Comparison of ENCODE assay signal across 9 mouse cellular contexts in the genomic region with DNA sequence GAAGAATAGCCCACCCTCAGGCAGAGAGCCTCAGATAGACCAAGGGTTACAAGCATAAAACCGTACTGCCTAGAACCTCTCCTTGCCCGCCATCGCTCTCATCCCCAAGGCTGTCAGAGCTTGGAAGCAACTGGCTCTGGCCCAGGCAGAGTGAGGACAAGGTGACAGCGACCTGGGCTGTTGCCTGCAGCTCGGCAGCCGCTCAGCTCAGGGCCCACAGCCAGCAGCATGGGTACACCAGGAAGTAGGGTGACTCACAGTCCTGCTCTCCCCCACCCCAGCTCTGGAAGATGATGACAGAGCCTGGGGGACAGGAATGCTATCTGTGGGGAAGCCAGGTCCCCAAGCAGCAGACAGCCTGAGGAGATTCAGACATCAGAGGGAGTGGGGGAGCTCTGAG. TPM values are rescaled to one million over a fixed set of nuclear protein-coding genes. Genes with fewer than 3 reads are reported as not detected.
DNase-seq lines count a peak whose midpoint lies in the region.
"Had no signal": no experiment of that assay in that cellular context is flagged by ENCODE, and none has a peak within 500 bp of the region (broad histone marks: within the 10 kb centered on the region; RNA-seq: fewer than 3 reads in every experiment).

No protein-coding gene starts in this region.

- peaks cover 8% of the 10 kb centered on the region for H3K4me1 ChIP-seq in limb, embryonic 10.5 days

- no peak overlapping the region for H3K4me3 ChIP-seq in limb, embryonic 10.5 days

- peaks cover 61% of the 10 kb centered on the region for H3K27me3 ChIP-seq in limb, embryonic 10.5 days (ENCODE audit: low read depth, poor library complexity, severe bottlenecking)

- H3K36me3 ChIP-seq in limb, embryonic 10.5 days, result no peaks in the 10 kb centered on the region

- WGBS in limb, embryonic 10.5 days, result 72% methylated on average over 6 of the region's 6 CpGs

- peak; percentile 49 for DNase-seq in gastrocnemius, adult 18-20 months (ENCODE audit: low spot score)
- DNase-seq in gastrocnemius, postnatal 4 days (ENCODE audit: low spot score in 2 of 2), result no peak
- DNase-seq in adipocyte (ENCODE audit: low spot score), result peak; percentile 5
- DNase-seq in frontal cortex, postnatal 10 days (ENCODE audit: low spot score in 2 of 2), result peak; percentile 31 to 37
- DNase-seq in kidney, adult 8-10 months, result peak; percentile 36 to 46
- peak; percentile 59 for DNase-seq in right cerebral cortex, postnatal 25 days
- no peak for DNase-seq in urinary bladder, postnatal 4 days (ENCODE audit: low spot score in 2 of 2)
- DNase-seq in limb, embryonic 10.5 days (ENCODE audit: low spot score), result no peak

- no peaks in the 10 kb centered on the region for H3K9me3 ChIP-seq in limb, embryonic 10.5 days (replicated peaks)

- H3K27ac ChIP-seq in limb, embryonic 10.5 days, result no peak overlapping the region

RNA-seq across cellular contexts. Expression of gene Chst8, which starts 6.2 kb away (rescaled TPM):
- under 1 TPM; 0.45 to 0.84 TPM for total RNA-seq in gastrocnemius, adult 18-20 months (2021)
- 1 to 10 TPM in 1 of 2 experiments, under 1 TPM in 1; 0.83 to 1.3 TPM for total RNA-seq in gastrocnemius, postnatal 4 days (2021)
- polyA plus RNA-seq in limb, embryonic 10.5 days (2016; fragmentation: Nextera tagmentation; extraction: Ambion mirVana), result 2.6 and 3.3 TPM in 2 replicates
- total RNA-seq: neutrophil, adult 5-6 weeks had no signal

Comparison
In these comparisons a context has a peak if more than half of its experiments do, and no peak if none do; other contexts are left out.
1. DNase-seq: peak in gastrocnemius, adult 18-20 months (single experiment), adipocyte (single experiment), frontal cortex, postnatal 10 days (2 of 2), kidney, adult 8-10 months (2 of 2) and right cerebral cortex, postnatal 25 days (single experiment); none in gastrocnemius, postnatal 4 days (0 of 2), urinary bladder, postnatal 4 days (0 of 2) and limb, embryonic 10.5 days (single experiment).